Mouse (Mus musculus): ENCODE data around the gene Zbtb39. TPM values are rescaled to one million over a fixed set of nuclear protein-coding genes. Genes with fewer than 3 reads are reported as not detected.

Zbtb39 gene
- polyA plus RNA-seq, 1 experiment from 2014 or later, result 1.4 TPM

- ATAC-seq (replicated peaks; ENCODE audit: extremely low read depth, insufficient read depth, low FRiP score), result no peak
- Histone ChIP-seq H3K27me3 (ENCODE audit: control insufficient read depth, insufficient read depth, low read length) (peaks cover 6% of the 10 kb centered on the region; the same call in 1 of the 2 replicates), H3K36me3 (ENCODE audit: control insufficient read depth, insufficient read depth) (no peaks in the 10 kb centered on the region), H3K9me3 (replicated peaks; ENCODE audit: control insufficient read depth, low read length) (no peaks in the 10 kb centered on the region), H3K27ac (ENCODE audit: low read length) (no peak overlapping the region), H3K4me2 (ENCODE audit: low read depth, low read length) (no peak overlapping the region), H3K4me3 (ENCODE audit: low read length) (no peak overlapping the region), H3K9ac (ENCODE audit: low read length) (no peak overlapping the region), H3K4me1 (ENCODE audit: control insufficient read depth, insufficient read depth, low read length) (no peaks in the 10 kb centered on the region)
- 55% methylated on average over 9 of the region's 9 CpGs for WGBS
Observed at GRCm38 (mm10) chr10:127730933-127731310, 8.4 kb upstream of the Zbtb39 start.

DNA sequence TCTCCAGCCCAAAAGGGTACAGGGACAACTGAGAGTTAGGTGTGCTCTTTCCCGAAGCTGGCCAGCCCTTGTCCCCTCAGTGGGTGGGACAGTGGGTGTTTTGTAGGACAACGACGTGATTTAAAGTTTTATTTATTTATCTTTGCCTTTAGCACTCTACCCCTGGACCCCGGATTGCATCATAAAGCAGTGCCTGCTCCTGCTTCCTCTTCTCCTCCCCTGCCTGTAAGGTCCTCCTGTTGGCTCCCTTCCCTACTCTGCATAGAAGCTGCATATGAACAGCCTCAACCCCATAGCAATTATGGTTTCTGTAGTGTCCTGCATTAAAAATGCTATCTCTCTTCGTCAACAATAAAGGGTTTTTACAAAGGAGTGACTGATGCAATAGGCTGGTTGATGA lies 7.9 kb upstream of the Zbtb39 start:
- 39% methylated on average over 5 of the region's 5 CpGs for WGBS

GRCm38 (mm10) chr10:127734434-127734833 lies 4.9 kb upstream of the Zbtb39 start:
- Histone ChIP-seq H3K4me1 (ENCODE audit: control insufficient read depth, insufficient read depth, low read length) (0 out of 2 replicates have a peak, but pooled peaks cover 2% of the 10 kb centered on the region), H3K4me2 (ENCODE audit: low read depth, low read length) (no peak overlapping the region), H3K27me3 (ENCODE audit: control insufficient read depth, insufficient read depth, low read length) (no peaks in the 10 kb centered on the region), H3K4me3 (ENCODE audit: low read length) (no peak overlapping the region), H3K27ac (ENCODE audit: low read length) (no peak overlapping the region), H3K9ac (ENCODE audit: low read length) (no peak overlapping the region), H3K36me3 (ENCODE audit: control insufficient read depth, insufficient read depth) (no peaks in the 10 kb centered on the region), H3K9me3 (replicated peaks; ENCODE audit: control insufficient read depth, low read length) (no peaks in the 10 kb centered on the region)
- 25% methylated on average over 5 of the region's 5 CpGs for whole genome bisulfite sequencing
- ATAC-seq (replicated peaks; ENCODE audit: extremely low read depth, insufficient read depth, low FRiP score), result no peak

More for the DNA sequence above, 7.9 kb upstream of the Zbtb39 start:
- H3K36me3 ChIP-seq (ENCODE audit: control insufficient read depth, insufficient read depth), result no peaks in the 10 kb centered on the region
- no peaks in the 10 kb centered on the region for H3K4me1 ChIP-seq (ENCODE audit: control insufficient read depth, insufficient read depth, low read length)
- no peak overlapping the region for H3K9ac ChIP-seq (ENCODE audit: low read length)
- H3K4me2 ChIP-seq (ENCODE audit: low read depth, low read length), result no peak overlapping the region
- no peak overlapping the region for H3K27ac ChIP-seq (ENCODE audit: low read length)
- no peaks in the 10 kb centered on the region for H3K9me3 ChIP-seq (replicated peaks; ENCODE audit: control insufficient read depth, low read length)
- ATAC-seq (replicated peaks; ENCODE audit: extremely low read depth, insufficient read depth, low FRiP score), result no peak
- no peak overlapping the region for H3K4me3 ChIP-seq (ENCODE audit: low read length)
- H3K27me3 ChIP-seq (ENCODE audit: control insufficient read depth, insufficient read depth, low read length), result peaks cover 6% of the 10 kb centered on the region; the same call in 1 of the 2 replicates

- no peaks in the 10 kb centered on the region for H3K9me3 ChIP-seq (replicated peaks; ENCODE audit: control insufficient read depth, low read length)
- no peak overlapping the region for H3K9ac ChIP-seq (ENCODE audit: low read length)
- H3K36me3 ChIP-seq (ENCODE audit: control insufficient read depth, insufficient read depth), result no peaks in the 10 kb centered on the region
- WGBS, result 66% methylated on average over 2 of the region's 2 CpGs
- ATAC-seq (replicated peaks; ENCODE audit: extremely low read depth, insufficient read depth, low FRiP score), result no peak
- peaks cover 7% of the 10 kb centered on the region for H3K4me1 ChIP-seq (ENCODE audit: control insufficient read depth, insufficient read depth, low read length)
- no peak overlapping the region for H3K4me2 ChIP-seq (ENCODE audit: low read depth, low read length)
- H3K27ac ChIP-seq (ENCODE audit: low read length), result no peak overlapping the region
- H3K4me3 ChIP-seq (ENCODE audit: low read length), result no peak overlapping the region
- no peaks in the 10 kb centered on the region for H3K27me3 ChIP-seq (ENCODE audit: control insufficient read depth, insufficient read depth, low read length)
Observed at GRCm38 (mm10) chr10:127736266-127736665, 3.1 kb upstream of the Zbtb39 start.

GRCm38 (mm10) chr10:127736916-127737315 lies 2.4 kb upstream of the Zbtb39 start:
- Histone ChIP-seq H3K4me1 (ENCODE audit: control insufficient read depth, insufficient read depth, low read length) (peaks cover 7% of the 10 kb centered on the region), H3K9me3 (replicated peaks; ENCODE audit: control insufficient read depth, low read length) (no peaks in the 10 kb centered on the region), H3K9ac (ENCODE audit: low read length) (no peak overlapping the region), H3K4me3 (ENCODE audit: low read length) (no peak overlapping the region), H3K36me3 (ENCODE audit: control insufficient read depth, insufficient read depth) (peaks cover 6% of the 10 kb centered on the region; the same call in 1 of the 2 replicates), H3K27me3 (ENCODE audit: control insufficient read depth, insufficient read depth, low read length) (no peaks in the 10 kb centered on the region), H3K27ac (ENCODE audit: low read length) (no peak overlapping the region), H3K4me2 (ENCODE audit: low read depth, low read length) (no peak overlapping the region)
- ATAC-seq (replicated peaks; ENCODE audit: extremely low read depth, insufficient read depth, low FRiP score), result no peak
- 48% methylated on average over 4 of the region's 4 CpGs for WGBS

GRCm38 (mm10) chr10:127737552-127737951 lies 1.8 kb upstream of the Zbtb39 start:
- Histone ChIP-seq H3K27me3 (ENCODE audit: control insufficient read depth, insufficient read depth, low read length) (no peaks in the 10 kb centered on the region), H3K4me2 (ENCODE audit: low read depth, low read length) (no peak overlapping the region), H3K36me3 (ENCODE audit: control insufficient read depth, insufficient read depth) (peaks cover 10% of the 10 kb centered on the region; the same call in 1 of the 2 replicates), H3K9ac (ENCODE audit: low read length) (no peak overlapping the region), H3K27ac (ENCODE audit: low read length) (no peak overlapping the region), H3K4me1 (ENCODE audit: control insufficient read depth, insufficient read depth, low read length) (peaks cover 7% of the 10 kb centered on the region), H3K9me3 (replicated peaks; ENCODE audit: control insufficient read depth, low read length) (no peaks in the 10 kb centered on the region), H3K4me3 (ENCODE audit: low read length) (no peak overlapping the region)
- 15% methylated on average over 2 of the region's 2 CpGs for WGBS
- no peak for ATAC-seq (replicated peaks; ENCODE audit: extremely low read depth, insufficient read depth, low FRiP score)

DNA sequence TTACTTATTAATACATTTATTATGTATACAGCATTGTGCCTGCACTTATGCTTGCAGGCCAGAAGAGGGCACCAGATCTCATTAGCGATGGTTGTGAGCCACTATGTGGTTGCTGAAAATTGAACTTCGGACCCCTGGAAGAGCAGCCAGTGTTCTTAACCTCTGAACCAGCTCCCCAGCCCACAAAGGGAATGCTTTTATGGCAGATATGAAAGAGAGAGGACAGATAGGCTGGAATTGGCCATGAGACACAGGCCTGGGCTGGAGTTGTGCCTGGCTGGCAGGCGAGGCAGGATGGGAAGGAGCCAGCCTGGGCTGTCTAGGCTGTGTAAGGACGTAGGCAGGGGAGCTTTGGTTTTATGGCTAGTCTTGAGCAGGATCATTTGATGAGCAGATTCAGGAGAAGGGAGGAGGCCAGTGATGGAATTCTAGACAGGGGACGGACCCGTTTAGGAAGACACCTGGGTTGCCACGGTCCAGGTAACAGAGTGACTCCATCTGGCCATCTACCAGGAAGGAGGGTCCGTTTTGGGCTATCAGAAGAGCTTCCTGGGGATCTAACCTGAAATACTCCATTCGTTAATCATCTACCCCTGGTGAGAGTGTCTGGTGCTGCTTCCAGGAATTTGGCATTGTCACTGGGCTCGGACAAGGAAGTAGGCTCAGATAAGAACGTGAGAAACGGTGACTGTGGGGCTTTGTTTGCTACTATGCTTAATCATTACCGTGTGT lies 1.0 kb upstream of the Zbtb39 start:
- WGBS, result 35% methylated on average over 13 of the region's 13 CpGs
- Histone ChIP-seq H3K9ac (ENCODE audit: low read length) (no peak overlapping the region; the same call in 1 of the 2 replicates), H3K9me3 (replicated peaks; ENCODE audit: control insufficient read depth, low read length) (no peaks in the 10 kb centered on the region), H3K4me2 (ENCODE audit: low read depth, low read length) (peak overlapping the region; percentile 64), H3K4me3 (ENCODE audit: low read length) (no peak overlapping the region), H3K4me1 (ENCODE audit: control insufficient read depth, insufficient read depth, low read length) (peaks cover 7% of the 10 kb centered on the region), H3K27me3 (ENCODE audit: control insufficient read depth, insufficient read depth, low read length) (no peaks in the 10 kb centered on the region), H3K27ac (ENCODE audit: low read length) (no peak overlapping the region), H3K36me3 (ENCODE audit: control insufficient read depth, insufficient read depth) (peaks cover 18% of the 10 kb centered on the region)
- no peak for ATAC-seq (replicated peaks; ENCODE audit: extremely low read depth, insufficient read depth, low FRiP score)

DNA sequence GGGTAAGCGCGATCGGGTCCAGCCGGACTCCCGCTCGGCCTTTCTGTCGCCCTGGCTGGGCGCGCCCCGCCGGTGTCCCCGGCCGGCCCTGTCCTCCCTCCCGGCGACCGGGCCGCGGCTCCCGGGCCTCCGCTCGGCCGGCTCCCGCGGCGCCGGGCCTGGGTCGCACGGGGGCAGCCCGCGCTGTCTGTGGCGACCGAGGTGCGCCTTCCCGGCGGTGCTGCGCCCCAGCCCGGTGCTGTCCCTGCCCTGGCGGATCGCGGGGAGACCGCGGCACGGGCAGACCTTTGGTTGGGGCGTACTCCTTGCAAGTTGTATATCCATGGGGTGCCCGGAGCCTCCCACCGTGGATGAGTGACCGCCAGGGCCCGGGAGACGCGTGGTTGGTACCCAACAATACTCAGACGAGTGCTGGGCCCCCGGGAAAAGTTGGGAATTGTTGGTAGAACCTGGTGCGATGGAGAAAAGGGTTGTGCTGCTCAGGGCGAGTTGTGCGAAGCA lies 373 bp downstream of the Zbtb39 start:
- H3K4me2 ChIP-seq (ENCODE audit: low read depth, low read length), result peak overlapping the region; percentile 79
- peak; percentile 53 for ATAC-seq (replicated peaks; ENCODE audit: extremely low read depth, insufficient read depth, low FRiP score)
- H3K27ac ChIP-seq (ENCODE audit: low read length), result peak overlapping the region; percentile 73
- under 1% methylated on average over 44 of the region's 55 CpGs for WGBS
- peaks cover 32% of the 10 kb centered on the region for H3K36me3 ChIP-seq (ENCODE audit: control insufficient read depth, insufficient read depth)
- no peaks in the 10 kb centered on the region for H3K27me3 ChIP-seq (ENCODE audit: control insufficient read depth, insufficient read depth, low read length)
- peaks cover 7% of the 10 kb centered on the region for H3K4me1 ChIP-seq (ENCODE audit: control insufficient read depth, insufficient read depth, low read length)
- peak overlapping the region; percentile 85 for H3K4me3 ChIP-seq (ENCODE audit: low read length)
- H3K9me3 ChIP-seq (replicated peaks; ENCODE audit: control insufficient read depth, low read length), result no peaks in the 10 kb centered on the region
- H3K9ac ChIP-seq (ENCODE audit: low read length), result peak overlapping the region; percentile 92

DNA sequence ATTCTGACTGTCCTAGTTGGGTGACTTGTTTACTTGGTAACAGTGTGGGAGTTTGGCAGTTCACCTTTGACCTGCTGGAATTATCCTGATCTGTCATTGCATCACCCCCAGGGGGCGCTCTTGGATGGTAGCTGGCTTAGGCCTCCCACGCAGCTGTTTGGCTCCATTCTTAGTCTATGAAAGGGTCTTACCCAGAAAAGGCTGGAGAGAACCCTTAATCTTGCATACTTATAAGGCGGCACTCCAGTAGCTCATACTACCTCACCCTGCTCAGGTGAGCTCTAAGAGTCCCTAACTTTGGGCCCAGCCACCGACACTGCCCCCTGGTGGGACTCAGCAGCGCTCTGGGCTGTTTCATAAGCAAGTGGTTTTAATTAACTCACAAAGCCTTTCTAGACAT lies 5.3 kb downstream of the Zbtb39 start:
- no peak overlapping the region for H3K4me2 ChIP-seq (ENCODE audit: low read depth, low read length)
- no peaks in the 10 kb centered on the region for H3K9me3 ChIP-seq (replicated peaks; ENCODE audit: control insufficient read depth, low read length)
- peaks cover 35% of the 10 kb centered on the region for H3K36me3 ChIP-seq (ENCODE audit: control insufficient read depth, insufficient read depth)
- no peak overlapping the region for H3K4me3 ChIP-seq (ENCODE audit: low read length)
- H3K27me3 ChIP-seq (ENCODE audit: control insufficient read depth, insufficient read depth, low read length), result no peaks in the 10 kb centered on the region
- no peak overlapping the region for H3K27ac ChIP-seq (ENCODE audit: low read length)
- peaks cover 5% of the 10 kb centered on the region for H3K4me1 ChIP-seq (ENCODE audit: control insufficient read depth, insufficient read depth, low read length)
- WGBS, result 63% methylated on average over 5 of the region's 5 CpGs
- H3K9ac ChIP-seq (ENCODE audit: low read length), result no peak overlapping the region
- no peak for ATAC-seq (replicated peaks; ENCODE audit: extremely low read depth, insufficient read depth, low FRiP score)
